Comparison of ENCODE assay signal across 8 mouse cellular contexts in genomic region chr19:53084735-53085134, GRCm38 (mm10). TPM values are rescaled to one million over a fixed set of nuclear protein-coding genes. Genes with fewer than 3 reads are reported as not detected.
A peak's percentile ranks its signal among the peaks of the same experiment; 100 is the strongest.
DNase-seq lines count a peak whose midpoint lies in the region; ATAC-seq lines count a peak whose summit lies in the region.

No protein-coding gene starts in this region.

- peak; percentile 17; the same call in 1 of the 2 replicates for ATAC-seq in intestine, embryonic 16.5 days
- ATAC-seq in intestine, embryonic 15.5 days = no peak
- no peak for ATAC-seq in erythroblast, adult 5-6 weeks (replicated peaks; ENCODE audit: low FRiP score, poor library complexity, severe bottlenecking)
- ATAC-seq in forebrain, embryonic 16.5 days = no peak

- H3K4me3 ChIP-seq in intestine, embryonic 16.5 days (ENCODE audit: low read length) = no peak overlapping the region
- H3K4me3 ChIP-seq in intestine, embryonic 15.5 days (replicated peaks) = no peak overlapping the region
- no peak overlapping the region for H3K4me3 ChIP-seq in forebrain, embryonic 16.5 days (replicated peaks; ENCODE audit: low read length)

- 43% methylated on average over 5 of the region's 5 CpGs for WGBS in intestine, embryonic 16.5 days
- WGBS in intestine, embryonic 15.5 days = 36% methylated on average over 5 of the region's 5 CpGs
- WGBS in forebrain, embryonic 16.5 days = 73% methylated on average over 5 of the region's 5 CpGs

- DNase-seq in cerebellum, postnatal 25 days = peak; percentile 79
- DNase-seq in heart, postnatal 25 days (ENCODE audit: low spot score) = peak; percentile 60
- DNase-seq in lung, postnatal 14 days = peak; percentile 57
- no peak for DNase-seq in frontal cortex, postnatal 14 days (ENCODE audit: low spot score in 2 of 2)

- H3K4me2 ChIP-seq in intestine, embryonic 16.5 days (ENCODE audit: low read depth, low read length) = no peak overlapping the region
- no peak overlapping the region for H3K4me2 ChIP-seq in intestine, embryonic 15.5 days (replicated peaks)
- H3K4me2 ChIP-seq in forebrain, embryonic 16.5 days (ENCODE audit: low read length) = no peak overlapping the region

- peaks cover 33% of the 10 kb centered on the region for H3K4me1 ChIP-seq in intestine, embryonic 16.5 days (ENCODE audit: control insufficient read depth, insufficient read depth, low read length)
- H3K4me1 ChIP-seq in intestine, embryonic 15.5 days (replicated peaks) = peaks cover 43% of the 10 kb centered on the region
- peaks cover 15% of the 10 kb centered on the region for H3K4me1 ChIP-seq in forebrain, embryonic 16.5 days (replicated peaks; ENCODE audit: control insufficient read depth, insufficient read depth, low read length)

- intact Hi-C loops in heart, postnatal 25 days (cut with DNase I) = loop anchor here (5.0 kb wide), 1 partner anchor 42 kb away; the partner anchor contains the start of gene Xpnpep1

- no peak overlapping the region for H3K9ac ChIP-seq in intestine, embryonic 16.5 days (ENCODE audit: low read depth, low read length)
- H3K9ac ChIP-seq in intestine, embryonic 15.5 days = no peak overlapping the region
- no peak overlapping the region for H3K9ac ChIP-seq in forebrain, embryonic 16.5 days (replicated peaks; ENCODE audit: low read depth, low read length)

- no peaks in the 10 kb centered on the region for H3K27me3 ChIP-seq in intestine, embryonic 16.5 days (replicated peaks; ENCODE audit: control insufficient read depth, insufficient read depth, low read length)
- no peaks in the 10 kb centered on the region for H3K27me3 ChIP-seq in intestine, embryonic 15.5 days (replicated peaks)
- H3K27me3 ChIP-seq in forebrain, embryonic 16.5 days (replicated peaks; ENCODE audit: control insufficient read depth, insufficient read depth, low read length) = no peaks in the 10 kb centered on the region

- peak overlapping the region; percentile 55; the same call in 1 of the 2 replicates for H3K27ac ChIP-seq in intestine, embryonic 16.5 days (ENCODE audit: low read length)
- no peak overlapping the region; the same call in 1 of the 2 replicates for H3K27ac ChIP-seq in intestine, embryonic 15.5 days
- H3K27ac ChIP-seq in forebrain, embryonic 16.5 days (ENCODE audit: low read length) = no peak overlapping the region

- H3K9me3 ChIP-seq in intestine, embryonic 16.5 days (ENCODE audit: control insufficient read depth, low read length) = no peaks in the 10 kb centered on the region
- H3K9me3 ChIP-seq in intestine, embryonic 15.5 days = no peaks in the 10 kb centered on the region
- H3K9me3 ChIP-seq in forebrain, embryonic 16.5 days (ENCODE audit: control insufficient read depth, low read length) = no peaks in the 10 kb centered on the region

- H3K36me3 ChIP-seq in intestine, embryonic 16.5 days (ENCODE audit: control insufficient read depth, insufficient read depth, low read length) = no peaks in the 10 kb centered on the region
- no peaks in the 10 kb centered on the region for H3K36me3 ChIP-seq in intestine, embryonic 15.5 days
- H3K36me3 ChIP-seq in forebrain, embryonic 16.5 days (ENCODE audit: control insufficient read depth, insufficient read depth) = no peaks in the 10 kb centered on the region

RNA-seq across cellular contexts. Expression of gene Xpnpep1, which starts 44.7 kb away (rescaled TPM):
- polyA plus RNA-seq in intestine, embryonic 16.5 days (2015; fragmentation: Nextera tagmentation; extraction: Ambion mirVana) = 231 and 264 TPM in 2 replicates
- polyA plus RNA-seq in intestine, embryonic 15.5 days (2015; fragmentation: Nextera tagmentation; extraction: Ambion mirVana) = 182 and 206 TPM in 2 replicates
- total RNA-seq in heart, postnatal 25 days (2021) = 10 to 100 TPM; 80.0 to 90.6 TPM
- total RNA-seq in erythroblast, adult 5-6 weeks (2015; ENCODE audit: low replicate concordance) = 17.1 and 32.0 TPM in 2 replicates
- total RNA-seq in erythroblast, adult 5-6 weeks (2017; ENCODE audit: low replicate concordance) = 21.7 and 28.4 TPM in 2 replicates
- 132 and 140 TPM in 2 replicates for polyA plus RNA-seq in forebrain, embryonic 16.5 days (2015; fragmentation: Nextera tagmentation; extraction: Ambion mirVana)

RNA-seq across cellular contexts. Expression of gene Add3, which starts 55.5 kb away (rescaled TPM):
- 120 and 121 TPM in 2 replicates for polyA plus RNA-seq in intestine, embryonic 16.5 days (2015; fragmentation: Nextera tagmentation; extraction: Ambion mirVana)
- polyA plus RNA-seq in intestine, embryonic 15.5 days (2015; fragmentation: Nextera tagmentation; extraction: Ambion mirVana) = 119 and 133 TPM in 2 replicates
- total RNA-seq in heart, postnatal 25 days (2021) = 10 to 100 TPM; 50.2 to 53.3 TPM
- 38.0 and 46.8 TPM in 2 replicates for total RNA-seq in erythroblast, adult 5-6 weeks (2015; ENCODE audit: low replicate concordance)
- total RNA-seq in erythroblast, adult 5-6 weeks (2017; ENCODE audit: low replicate concordance) = 35.1 and 35.5 TPM in 2 replicates
- polyA plus RNA-seq in forebrain, embryonic 16.5 days (2015; fragmentation: Nextera tagmentation; extraction: Ambion mirVana) = 30.6 and 36.6 TPM in 2 replicates

Comparison
In these comparisons a context has a peak if more than half of its experiments do, and no peak if none do; other contexts are left out.
1. DNase-seq: peak in cerebellum, postnatal 25 days (2 of 2), heart, postnatal 25 days (single experiment) and lung, postnatal 14 days (single experiment); none in frontal cortex, postnatal 14 days (0 of 2).